Mouse (Mus musculus) embryonic facial prominence, embryonic 14.5 days (tissue): Measurements from ENCODE around the gene Zcchc7. TPM values are rescaled to one million over a fixed set of nuclear protein-coding genes. Genes with fewer than 3 reads are reported as not detected.
A peak's percentile ranks its signal among the peaks of the same experiment; 100 is the strongest.

Experiments used
- ATAC-seq: fragments of 200-750 bp; cut with Nextera tagmentation; 2 replicates; pipeline ENCODE4 v1.8.0; 2017; ENCODE audit warnings: low read depth, moderate number of reproducible peaks, moderate TSS enrichment
- DNase-seq: peaks from one replicate; pipeline ENCODE4 v3.0.0-alpha.2; 2015; ENCODE audit warnings: low spot score
- H3K27ac ChIP-seq: fragments of 300-500 bp; sonication (generic); replicated peaks from 2 replicates; pipeline ENCODE4 v1.5.1; 2014; ENCODE audit warnings: low read depth, mild to moderate bottlenecking, low read length, moderate library complexity
- H3K27me3 ChIP-seq: fragments of 300-500 bp; sonication (generic); replicated peaks from 2 replicates; pipeline ENCODE4 v1.6.1; 2014; ENCODE audit warnings: low read length; ENCODE audit not compliant: control insufficient read depth, insufficient read depth
- H3K36me3 ChIP-seq: fragments of 300-500 bp; sonication (generic); 2 replicates; pipeline ENCODE4 v1.6.1; 2014; ENCODE audit warnings: low read length, mixed read lengths; ENCODE audit not compliant: control insufficient read depth, insufficient read depth
- H3K4me1 ChIP-seq: fragments of 300-500 bp; sonication (generic); 2 replicates; pipeline ENCODE4 v1.6.1; 2014; ENCODE audit warnings: antibody characterized with exemption, low read length; ENCODE audit not compliant: control insufficient read depth, insufficient read depth
- H3K4me2 ChIP-seq: fragments of 300-500 bp; sonication (generic); 2 replicates; pipeline ENCODE4 v1.6.1; 2014; ENCODE audit warnings: low read depth, mild to moderate bottlenecking, low read length, moderate library complexity, mixed read lengths
- H3K4me3 ChIP-seq: fragments of 300-500 bp; sonication (generic); 2 replicates; pipeline ENCODE4 v1.5.1; 2014; ENCODE audit warnings: low read depth, mild to moderate bottlenecking, low read length
- H3K9ac ChIP-seq: fragments of 300-500 bp; sonication (generic); 2 replicates; pipeline ENCODE4 v1.6.1; 2014; ENCODE audit warnings: low read depth, mild to moderate bottlenecking, low read length, moderate library complexity, mixed read lengths
- H3K9me3 ChIP-seq: fragments of 300-500 bp; sonication (generic); 2 replicates; pipeline ENCODE4 v1.6.1; 2016; ENCODE audit warnings: low read length; ENCODE audit not compliant: control insufficient read depth
- WGBS: fragments of 180-500 bp; shearing (Covaris S2); extraction: QIAGEN DNeasy Blood & Tissue Kit; methylation state at CpG from one replicate; pipeline ENCODE4 v1.1.7; 2014; 5-methylcytosine and 5-hydroxymethylcytosine counted together
- polyA plus RNA-seq: library from polyadenylated mRNA; unstranded; fragments of >200 nt; fragmentation: Nextera tagmentation; extraction: Ambion mirVana; gene quantifications from 2 replicates; pipeline ENCODE4 v1.2.1, GENCODE M21; 2014

Gene Zcchc7
- polyA plus RNA-seq, 1 experiment from 2014 or later, result 37.9 TPM

DNA sequence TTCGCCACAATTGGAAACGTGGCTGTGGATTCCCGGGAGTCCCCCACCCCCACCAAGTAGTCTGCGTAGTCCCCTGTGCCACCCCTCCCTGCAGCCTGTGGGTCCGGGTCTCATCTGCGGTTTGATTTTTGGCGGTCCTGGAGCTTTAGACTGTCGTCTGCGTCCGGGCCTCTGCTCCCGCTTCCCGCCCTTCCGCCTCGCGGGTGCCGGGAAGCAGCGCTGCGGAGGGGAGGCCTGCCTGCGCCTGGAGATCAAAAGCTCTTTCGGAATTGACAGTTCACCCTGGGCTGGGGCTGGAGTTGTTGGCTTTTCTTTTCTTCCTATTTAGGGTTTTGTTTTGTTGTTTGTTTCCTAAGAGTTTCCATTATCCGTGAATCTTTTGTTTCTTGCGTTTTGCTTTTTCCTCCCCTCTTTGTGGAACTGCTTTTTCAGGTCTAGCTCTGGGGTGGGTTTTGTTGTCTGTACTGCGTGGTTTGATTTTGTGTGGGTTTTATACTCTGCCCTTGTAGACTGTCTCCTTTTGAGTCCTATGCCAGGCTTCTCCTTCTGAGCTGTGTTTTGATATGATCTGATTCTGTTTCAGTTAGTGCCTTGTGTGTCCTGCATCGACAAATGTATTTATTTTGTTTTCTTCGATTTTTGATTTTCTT, 43.5 kb upstream of the Zcchc7 start:
- no peak overlapping the region for H3K27ac ChIP-seq
- peak overlapping the region; percentile 32 for H3K4me2 ChIP-seq
- H3K27me3 ChIP-seq, result peaks cover 94% of the 10 kb centered on the region
- 0 out of 2 replicates have a peak, but pooled peaks cover 3% of the 10 kb centered on the region for H3K4me1 ChIP-seq
- no peaks in the 10 kb centered on the region for H3K36me3 ChIP-seq
- peak overlapping the region; percentile 20 for H3K4me3 ChIP-seq
- ATAC-seq (no peak), DNase-seq (no peak)
- WGBS, result under 1% methylated on average over 25 of the region's 25 CpGs
- no peak overlapping the region; the same call in 1 of the 2 replicates for H3K9ac ChIP-seq
- no peaks in the 10 kb centered on the region for H3K9me3 ChIP-seq

DNA sequence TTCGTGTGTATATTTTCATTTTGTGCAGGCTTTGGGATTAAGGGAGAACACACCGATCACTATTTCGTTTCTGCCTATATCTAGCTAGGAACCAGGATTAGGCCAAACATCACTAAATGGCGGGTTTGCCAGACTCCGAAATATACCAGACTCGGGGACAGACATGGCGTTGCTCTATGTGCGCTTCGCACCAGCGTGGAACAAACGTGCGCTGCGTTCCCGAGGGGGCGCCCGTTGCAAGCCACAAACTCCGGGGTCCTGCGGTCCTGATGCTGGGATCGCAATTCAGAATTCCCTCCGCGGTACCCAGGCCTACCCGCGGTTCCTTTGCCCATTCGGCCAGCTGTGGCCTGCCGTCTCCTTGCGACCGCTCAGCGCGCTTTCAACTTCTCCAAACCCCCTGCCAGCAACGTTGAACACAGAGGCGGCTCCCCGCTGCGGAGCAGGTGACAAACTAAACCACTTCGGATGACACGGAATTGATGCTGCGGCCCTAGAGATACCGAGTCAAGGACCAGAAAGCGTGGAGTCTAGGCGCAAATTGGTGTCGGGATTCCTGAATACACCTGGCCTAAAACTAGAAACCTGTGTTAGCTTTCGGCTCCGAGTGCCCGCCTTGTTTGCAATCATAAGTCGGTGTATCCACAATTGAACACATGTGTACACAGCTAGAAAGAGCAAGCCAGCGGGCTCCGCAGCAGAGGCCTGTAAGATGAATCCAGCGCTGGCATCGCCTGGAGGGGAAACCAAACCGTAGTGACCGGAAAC, 42.7 kb upstream of the Zcchc7 start:
- 1% methylated on average over 50 of the region's 50 CpGs for WGBS
- Histone ChIP-seq H3K4me2 (no peak overlapping the region; the same call in 1 of the 2 replicates), H3K27ac (no peak overlapping the region), H3K9me3 (no peaks in the 10 kb centered on the region), H3K4me3 (0 out of 2 replicates have a peak overlapping the region, but pooled peaks have one; percentile 14), H3K36me3 (no peaks in the 10 kb centered on the region), H3K4me1 (0 out of 2 replicates have a peak, but pooled peaks cover 3% of the 10 kb centered on the region), H3K9ac (no peak overlapping the region), H3K27me3 (peaks cover 95% of the 10 kb centered on the region)
- ATAC-seq (no peak), DNase-seq (no peak)

DNA sequence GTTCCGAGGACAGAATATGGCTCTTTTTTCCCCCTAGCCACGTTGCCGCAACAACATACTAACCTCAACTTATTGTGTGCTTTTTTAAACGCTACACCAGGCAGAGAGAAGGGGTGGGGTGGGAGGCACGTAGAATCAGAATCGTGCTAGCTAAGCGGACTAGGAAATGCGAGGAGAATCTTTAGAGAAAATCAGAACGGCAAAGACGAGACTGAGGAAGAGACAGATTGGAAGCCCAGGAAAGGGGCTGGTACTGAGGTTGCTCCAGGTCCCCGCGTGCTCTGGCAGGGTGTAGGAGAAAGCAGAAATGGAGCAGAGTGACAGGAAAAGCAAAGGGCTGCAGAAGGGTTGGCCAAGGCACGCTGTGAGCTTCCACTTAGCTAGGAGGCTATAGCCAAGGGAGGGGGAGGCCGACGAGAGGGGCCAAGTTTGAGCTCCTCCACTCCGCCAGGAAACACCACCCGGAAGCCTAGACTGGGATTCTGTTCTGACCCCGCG, 42.1 kb upstream of the Zcchc7 start:
- H3K4me1 ChIP-seq, result 0 out of 2 replicates have a peak, but pooled peaks cover 3% of the 10 kb centered on the region
- ATAC-seq (no peak), DNase-seq (no peak)
- peaks cover 95% of the 10 kb centered on the region for H3K27me3 ChIP-seq
- H3K4me3 ChIP-seq, result 0 out of 2 replicates have a peak overlapping the region, but pooled peaks have one; percentile 14
- H3K4me2 ChIP-seq, result no peak overlapping the region
- no peaks in the 10 kb centered on the region for H3K36me3 ChIP-seq
- 0% methylated on average over 19 of the region's 19 CpGs for WGBS
- no peak overlapping the region for H3K27ac ChIP-seq
- no peaks in the 10 kb centered on the region for H3K9me3 ChIP-seq
- no peak overlapping the region for H3K9ac ChIP-seq

DNA sequence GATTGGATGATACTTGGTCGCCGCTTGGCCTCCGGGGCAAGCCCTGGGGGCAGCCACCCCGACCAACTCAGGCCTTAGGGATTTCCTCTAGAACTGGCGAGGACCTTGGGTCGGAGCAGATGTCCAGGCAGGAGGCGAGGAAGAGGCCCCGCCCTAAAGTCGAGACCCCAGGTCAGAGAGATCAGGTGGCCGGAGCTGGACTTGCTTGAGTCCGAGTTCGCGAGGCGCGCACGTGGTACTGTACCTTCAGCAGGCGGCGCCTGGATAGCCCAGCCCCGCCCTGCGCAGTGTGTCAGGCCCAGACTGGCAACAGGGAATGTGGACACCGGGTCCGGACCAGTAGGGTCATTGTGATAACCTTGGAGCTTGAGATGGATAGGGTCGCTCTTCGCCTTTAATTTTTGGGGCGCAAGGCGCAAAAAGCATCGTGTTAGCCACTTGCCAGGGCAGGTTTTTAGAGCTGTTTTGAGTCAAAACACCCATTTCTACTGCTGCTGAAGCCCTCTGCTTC, 41.5 kb upstream of the Zcchc7 start:
- Histone ChIP-seq H3K27me3 (peaks cover 92% of the 10 kb centered on the region), H3K9me3 (no peaks in the 10 kb centered on the region), H3K9ac (no peak overlapping the region), H3K27ac (no peak overlapping the region), H3K4me2 (no peak overlapping the region), H3K36me3 (no peaks in the 10 kb centered on the region), H3K4me1 (0 out of 2 replicates have a peak, but pooled peaks cover 3% of the 10 kb centered on the region), H3K4me3 (0 out of 2 replicates have a peak overlapping the region, but pooled peaks have one; percentile 0)
- no peak for ATAC-seq
- no peak for DNase-seq
- under 1% methylated on average over 23 of the region's 27 CpGs for WGBS

DNA sequence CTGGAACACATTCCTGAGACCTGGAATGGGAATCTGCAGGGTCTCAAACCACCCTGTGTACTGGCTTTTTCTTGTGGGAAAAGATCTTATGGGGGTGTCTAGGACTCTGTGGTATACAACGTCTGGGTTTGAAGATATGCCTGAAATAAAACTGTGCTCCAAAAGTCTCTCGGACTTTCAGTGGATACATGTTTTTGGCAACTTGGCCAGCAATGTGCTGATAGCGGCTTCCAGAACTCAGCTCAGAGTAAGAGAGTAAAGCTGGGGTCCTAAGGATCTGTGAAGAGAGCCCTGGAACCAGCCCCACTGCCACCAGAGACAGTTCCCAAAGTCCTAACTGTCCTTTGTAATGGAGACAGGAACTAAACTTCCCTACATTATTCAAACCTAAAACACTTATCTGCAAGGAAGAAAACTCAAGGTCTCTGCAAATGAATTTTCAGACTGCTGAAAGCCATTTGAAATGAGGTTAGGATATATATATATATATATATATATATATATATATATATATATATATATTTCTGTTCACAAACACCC, 40.0 kb upstream of the Zcchc7 start:
- ATAC-seq (no peak), DNase-seq (no peak)
- Histone ChIP-seq H3K4me2 (no peak overlapping the region), H3K9me3 (no peaks in the 10 kb centered on the region), H3K27ac (no peak overlapping the region), H3K4me3 (no peak overlapping the region), H3K36me3 (no peaks in the 10 kb centered on the region), H3K9ac (no peak overlapping the region), H3K4me1 (0 out of 2 replicates have a peak, but pooled peaks cover 3% of the 10 kb centered on the region), H3K27me3 (peaks cover 84% of the 10 kb centered on the region)
- WGBS, result 10% methylated on average over 3 of the region's 3 CpGs

DNA sequence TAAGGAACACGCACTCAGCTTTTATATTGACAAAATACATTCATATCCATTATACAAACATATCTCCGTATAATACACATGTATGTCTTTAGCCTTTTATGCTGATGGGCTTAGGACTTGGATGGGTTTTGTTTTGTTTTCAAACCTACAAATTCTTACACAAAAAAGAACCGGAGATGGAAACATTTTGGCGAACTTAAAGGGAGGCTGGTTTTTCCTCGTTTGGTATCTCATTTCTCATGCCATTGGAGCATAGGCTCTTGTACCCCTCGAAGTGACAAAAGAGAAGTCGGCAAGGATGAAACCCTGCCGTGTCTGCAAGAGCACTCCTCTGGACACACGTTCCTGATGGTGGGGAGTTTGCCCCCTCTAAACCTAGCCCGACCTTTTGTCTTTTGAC, 39.3 kb upstream of the Zcchc7 start:
- no peak for DNase-seq
- no peaks in the 10 kb centered on the region for H3K36me3 ChIP-seq
- no peak overlapping the region for H3K4me2 ChIP-seq
- WGBS, result 3% methylated on average over 10 of the region's 10 CpGs
- H3K9ac ChIP-seq, result no peak overlapping the region
- no peak overlapping the region for H3K4me3 ChIP-seq
- no peak for ATAC-seq
- 0 out of 2 replicates have a peak, but pooled peaks cover 3% of the 10 kb centered on the region for H3K4me1 ChIP-seq
- H3K9me3 ChIP-seq, result no peaks in the 10 kb centered on the region
- no peak overlapping the region for H3K27ac ChIP-seq
- peaks cover 77% of the 10 kb centered on the region for H3K27me3 ChIP-seq

DNA sequence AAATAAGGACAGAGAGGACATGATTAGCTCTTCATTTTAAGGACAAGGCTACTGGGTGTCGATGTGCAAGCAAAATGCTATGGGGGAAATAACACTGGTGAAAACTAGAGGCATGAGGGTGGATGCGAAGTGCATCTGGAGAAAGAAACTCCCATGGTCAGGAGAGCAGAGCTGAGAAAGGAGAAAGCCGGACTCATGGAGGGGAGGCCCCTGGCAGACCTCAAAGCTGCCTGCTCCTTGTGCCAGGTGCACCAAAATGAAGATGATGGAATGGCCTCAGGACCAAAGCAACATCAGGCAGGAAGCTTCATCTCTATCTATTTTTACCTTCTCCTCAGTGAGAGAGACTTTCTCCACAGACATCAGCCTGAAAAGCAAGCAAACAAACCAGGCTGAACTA, 38.0 kb upstream of the Zcchc7 start:
- Histone ChIP-seq H3K4me3 (no peak overlapping the region), H3K27ac (no peak overlapping the region), H3K9ac (no peak overlapping the region), H3K4me1 (no peaks in the 10 kb centered on the region), H3K9me3 (no peaks in the 10 kb centered on the region), H3K27me3 (peaks cover 65% of the 10 kb centered on the region), H3K36me3 (no peaks in the 10 kb centered on the region), H3K4me2 (no peak overlapping the region)
- DNase-seq (no peak), ATAC-seq (no peak)
- 79% methylated on average over 3 of the region's 3 CpGs for WGBS

DNA sequence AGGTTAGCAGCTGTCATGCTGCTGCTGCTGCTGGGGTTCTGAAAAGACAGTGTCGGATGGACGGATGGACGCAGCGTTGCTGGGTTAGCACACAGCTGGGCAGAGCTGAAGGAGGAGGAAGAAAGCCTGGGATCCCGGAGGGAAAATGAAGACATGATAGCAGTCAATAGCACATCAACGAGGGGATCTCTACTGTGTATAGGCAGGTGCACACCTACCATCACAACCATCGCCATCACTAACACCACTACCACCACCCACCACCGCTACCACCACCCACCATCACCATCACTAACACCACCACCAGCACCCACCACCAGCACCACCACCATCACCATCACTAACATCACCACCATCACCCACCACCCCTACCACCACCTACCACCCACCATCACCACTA, 35.6 kb upstream of the Zcchc7 start:
- no peak for DNase-seq
- no peak overlapping the region for H3K4me3 ChIP-seq
- H3K36me3 ChIP-seq, result no peaks in the 10 kb centered on the region
- no peak overlapping the region for H3K9ac ChIP-seq
- no peak overlapping the region for H3K4me2 ChIP-seq
- 86% methylated on average over 8 of the region's 8 CpGs for WGBS
- H3K9me3 ChIP-seq, result no peaks in the 10 kb centered on the region
- no peak for ATAC-seq
- H3K27ac ChIP-seq, result no peak overlapping the region
- H3K27me3 ChIP-seq, result peaks cover 42% of the 10 kb centered on the region
- H3K4me1 ChIP-seq, result no peaks in the 10 kb centered on the region
